Mouse (Mus musculus): ENCODE measurements around the gene Rrp1.

The Rrp1 gene

GRCm38 (mm10) chr10:78412319-78413151 is at the start of gene Rrp1:
Gene Rrp1 (minus strand): TSS chr10:78413043.
- DNase-seq, result peak; percentile 91 to 95

DNA sequence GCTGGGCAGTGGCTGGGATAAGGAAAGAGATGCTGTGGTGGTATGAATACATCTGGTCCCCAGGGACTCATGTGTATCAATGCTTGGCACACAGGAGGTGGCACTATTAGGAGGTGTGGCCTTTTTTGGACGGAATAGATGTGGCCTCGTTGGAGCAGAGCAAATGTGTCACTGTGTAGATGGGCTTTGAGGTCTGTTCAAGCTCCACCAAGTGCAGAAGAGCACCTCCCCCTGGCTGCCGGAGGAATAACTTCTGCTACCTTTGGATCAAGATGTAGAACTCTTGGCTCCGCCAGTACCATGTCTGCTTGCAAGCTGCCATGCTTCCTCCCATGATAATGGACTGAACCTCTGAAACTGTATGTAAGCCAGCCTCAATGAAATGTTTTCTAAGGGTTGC is 48.9 kb upstream of the Rrp1 start:
- DNase-seq, result no peak

GRCm38 (mm10) chr10:78460463-78460862 is 47.6 kb upstream of the Rrp1 start:
- DNase-seq, result peak; percentile 52 to 55

DNA sequence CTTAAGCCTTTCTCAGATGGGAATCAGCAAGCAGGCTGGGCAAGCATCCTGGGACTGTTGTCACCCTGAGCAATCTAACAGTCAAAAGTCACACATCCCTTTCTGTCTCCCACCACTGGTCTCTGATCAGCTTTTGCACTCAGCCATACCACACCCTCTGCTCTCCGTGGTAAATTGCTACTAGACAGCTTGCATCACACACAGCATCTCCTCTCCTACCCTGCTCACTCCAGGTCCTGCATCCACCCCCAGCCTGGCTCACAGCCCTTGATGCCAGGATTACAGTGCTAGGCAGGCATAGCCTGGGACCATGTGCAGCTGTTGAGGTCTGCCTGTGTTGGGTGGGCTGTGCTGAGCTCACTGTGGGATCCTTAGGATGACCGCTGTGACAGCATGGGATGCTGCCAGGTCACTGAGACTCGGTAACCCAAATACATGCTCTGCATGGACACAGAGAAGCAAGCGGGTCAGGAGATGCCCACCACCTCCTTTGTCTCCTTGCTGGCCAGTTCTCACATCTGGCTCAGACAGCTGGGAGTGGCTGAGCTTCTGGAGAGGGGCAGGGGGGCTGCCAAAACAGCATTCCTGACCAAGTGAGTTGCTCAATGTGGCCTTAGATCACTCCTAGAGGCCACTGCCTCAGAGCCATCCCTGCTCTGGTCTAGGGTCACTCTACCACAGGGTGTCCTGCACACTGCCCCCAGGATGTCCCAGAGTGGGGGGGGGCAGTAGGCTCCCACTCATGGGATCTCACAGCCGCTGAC is 45.7 kb upstream of the Rrp1 start:
- no peak for DNase-seq

DNA sequence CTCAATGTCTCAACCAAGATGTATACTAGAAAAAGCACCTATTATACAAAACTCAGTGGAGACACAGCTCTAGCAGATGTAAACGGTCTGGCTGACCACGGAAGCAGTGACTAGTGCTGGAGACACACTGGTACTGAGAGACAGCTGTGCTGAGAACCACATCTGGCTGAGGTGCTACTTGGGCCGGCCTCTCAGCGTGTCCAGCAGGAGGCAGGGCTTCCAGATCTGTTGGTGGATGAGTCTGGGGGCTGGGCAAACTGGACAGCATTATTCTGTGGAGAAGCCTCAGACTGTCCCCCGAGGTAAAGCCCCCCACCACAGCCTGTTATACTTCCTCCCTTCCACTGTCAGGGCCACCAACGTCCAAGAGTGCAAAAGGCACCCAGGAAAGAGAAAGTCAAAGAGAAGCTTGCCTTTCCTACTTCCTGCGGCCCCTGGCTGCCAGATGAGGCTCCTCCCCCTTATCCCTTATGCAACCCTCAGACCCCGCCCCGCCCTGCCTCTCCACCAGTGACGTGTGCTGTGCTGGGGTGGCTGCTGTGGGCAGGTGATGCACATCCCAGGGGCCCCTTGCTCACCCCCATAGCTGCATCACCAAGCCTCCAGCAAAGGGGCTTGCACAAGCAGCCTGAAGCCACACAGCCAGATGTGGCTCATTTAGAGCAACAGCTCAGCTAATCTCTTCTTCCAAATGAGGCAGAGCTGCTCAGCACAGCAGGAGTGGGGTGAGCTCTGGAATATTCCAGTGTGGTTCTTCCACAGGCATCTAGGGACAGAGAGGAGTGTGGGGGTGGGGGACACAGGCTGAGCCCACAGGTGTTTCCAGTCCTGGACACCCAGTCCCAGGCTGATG is 44.9 kb upstream of the Rrp1 start:
- peak; percentile 56 to 58 for DNase-seq

DNA sequence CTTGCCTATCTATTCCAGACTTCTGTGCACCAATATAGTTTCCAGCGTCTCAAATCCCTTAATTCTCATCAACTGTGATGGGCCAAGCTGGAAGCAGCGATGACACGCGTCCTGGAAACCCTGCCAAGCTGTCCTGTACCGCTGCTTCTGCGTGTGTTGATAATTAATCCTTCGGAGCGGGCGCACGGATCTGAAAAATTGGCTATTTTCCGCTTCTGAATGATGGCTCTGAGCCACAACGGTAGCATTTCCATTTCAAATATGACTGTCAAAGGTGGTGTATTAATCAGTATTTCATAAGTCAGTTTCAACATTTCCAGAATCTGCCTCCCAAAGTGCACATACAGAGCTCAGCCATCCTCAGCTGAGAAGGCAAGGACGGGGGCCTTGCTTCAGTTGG is 43.9 kb upstream of the Rrp1 start:
- no peak for DNase-seq

GRCm38 (mm10) chr10:78452641-78453040 is 39.8 kb upstream of the Rrp1 start:
- no peak for DNase-seq

DNA sequence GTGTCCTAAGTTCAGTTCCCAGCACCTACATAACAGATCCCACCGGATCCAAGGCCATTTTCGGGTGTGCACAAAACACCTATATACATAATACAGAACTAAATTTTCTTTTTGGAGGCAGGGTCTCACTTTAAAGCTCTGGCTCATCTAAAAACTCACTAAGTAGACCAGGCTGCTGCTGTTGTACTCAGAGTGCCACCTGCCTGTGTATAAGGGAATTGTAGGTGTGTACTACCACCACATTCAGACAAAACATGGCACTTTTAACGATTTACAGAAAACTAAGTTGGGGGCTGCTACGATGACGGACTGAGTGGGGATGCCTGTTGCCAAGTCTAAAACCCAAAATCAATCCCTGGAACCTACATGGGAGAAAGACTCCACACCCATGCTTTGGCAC is 37.9 kb upstream of the Rrp1 start:
- no peak for DNase-seq

DNA sequence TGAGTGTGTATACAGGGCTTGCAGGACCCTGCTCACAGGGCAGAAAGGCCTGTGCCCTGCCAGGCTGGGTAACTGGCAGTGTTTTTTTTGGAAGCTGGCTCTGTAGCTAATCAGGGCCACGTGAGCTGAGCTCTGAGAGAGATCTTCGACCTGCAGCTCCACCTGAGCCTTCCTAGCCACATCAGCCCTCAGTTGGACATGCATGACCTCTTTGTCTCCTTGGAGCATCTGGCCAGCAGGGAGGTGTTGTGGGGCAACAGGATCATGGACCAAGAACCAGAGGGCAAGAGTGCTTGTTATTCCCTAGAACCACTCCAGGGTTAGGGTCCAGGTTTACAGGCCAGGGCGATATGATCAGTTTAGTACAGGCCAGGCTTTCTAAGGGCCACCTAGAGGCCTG is 34.6 kb upstream of the Rrp1 start:
- DNase-seq, result peak in 1 of 2 experiments; percentile 70

- no peak for DNase-seq
Observed at GRCm38 (mm10) chr10:78446195-78446594, 33.4 kb upstream of the Rrp1 start.

DNA sequence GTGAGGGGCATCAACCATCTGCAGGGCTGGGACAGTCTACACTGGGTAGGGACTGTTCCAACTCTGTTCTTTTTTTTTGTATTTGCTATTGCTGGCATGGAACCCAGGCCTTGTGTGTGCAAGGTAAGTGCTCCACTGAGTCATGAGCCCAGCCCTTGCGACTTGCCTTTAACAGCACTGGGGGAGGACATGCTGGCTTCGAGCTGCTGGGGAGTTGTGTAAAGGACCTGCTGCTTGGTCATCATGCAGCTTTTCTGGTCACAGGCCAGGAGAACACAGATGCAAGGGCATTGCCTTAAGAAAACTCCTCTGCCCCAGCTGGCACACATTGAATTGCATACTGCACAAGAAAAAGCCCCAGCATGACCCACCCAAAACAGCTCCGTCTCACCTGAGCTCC is 29.4 kb upstream of the Rrp1 start:
- no peak for DNase-seq

DNA sequence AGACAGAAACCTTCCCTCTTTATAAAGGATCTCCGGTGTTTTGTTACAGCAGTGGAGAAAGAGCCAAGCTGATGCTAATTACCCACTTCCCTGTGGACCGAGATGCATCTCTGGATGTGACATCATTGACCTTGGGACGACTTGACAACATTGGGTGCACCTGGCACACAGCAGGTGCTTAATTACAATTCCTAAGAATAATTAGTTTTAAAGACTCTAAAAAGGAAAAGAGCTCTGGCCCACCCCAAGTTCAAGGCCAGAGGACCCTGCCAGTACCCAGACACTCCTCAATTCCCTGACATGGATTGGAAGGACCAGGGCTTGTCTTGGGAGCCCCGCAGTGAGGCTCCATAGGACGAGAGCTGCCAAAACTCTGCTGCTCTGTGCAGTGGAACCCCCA is 28.8 kb upstream of the Rrp1 start:
- DNase-seq, result no peak

GRCm38 (mm10) chr10:78440812-78441211 is 28.0 kb upstream of the Rrp1 start:
- no peak for DNase-seq

- no peak for DNase-seq
Observed at GRCm38 (mm10) chr10:78439990-78440389, 27.1 kb upstream of the Rrp1 start.

- no peak for DNase-seq
Observed at GRCm38 (mm10) chr10:78439550-78439949, 26.7 kb upstream of the Rrp1 start.

- DNase-seq, result peak; percentile 39 to 77
Observed at GRCm38 (mm10) chr10:78438094-78438493, 25.3 kb upstream of the Rrp1 start.

DNA sequence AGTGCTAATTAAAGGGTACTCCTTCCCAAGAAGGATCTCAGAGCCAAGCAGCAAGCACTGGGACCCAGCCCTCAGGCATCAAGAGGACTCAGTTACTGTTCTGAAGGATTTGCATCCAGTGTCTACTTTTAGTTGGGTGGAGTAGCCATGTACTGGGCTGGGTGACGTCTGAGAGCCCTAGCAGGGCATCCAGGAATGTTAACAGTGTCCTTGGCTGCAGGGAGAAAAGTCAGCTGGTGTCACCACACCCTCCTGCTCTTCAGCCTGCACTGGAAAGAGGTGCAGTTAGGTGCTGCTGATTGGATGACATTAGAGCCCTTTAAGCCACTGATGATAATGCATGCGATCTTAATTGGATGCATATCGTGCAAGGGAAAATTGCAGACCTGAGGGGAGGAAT is 20.0 kb upstream of the Rrp1 start:
- DNase-seq, result no peak

DNA sequence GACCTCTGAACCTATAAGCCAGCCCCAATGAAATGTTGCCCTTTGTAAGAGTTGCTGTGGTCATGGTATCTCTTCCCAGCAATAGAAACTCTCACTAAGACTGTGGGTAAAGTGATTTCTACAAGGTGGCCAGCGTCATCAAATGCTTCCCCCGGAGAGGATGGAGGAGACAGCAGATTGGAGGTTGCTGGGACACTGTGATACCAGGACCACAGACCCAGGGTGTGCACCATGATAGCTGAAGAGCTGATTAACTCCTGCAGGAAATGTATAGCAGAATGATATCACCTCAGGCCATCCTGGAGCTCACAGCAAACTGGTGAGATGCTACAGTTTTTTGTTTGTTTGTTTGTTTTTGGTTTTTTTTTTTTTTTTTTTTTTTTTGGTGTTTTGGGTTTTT is 16.9 kb upstream of the Rrp1 start:
- DNase-seq, result no peak

- DNase-seq, result no peak
Observed at GRCm38 (mm10) chr10:78429180-78429579, 16.3 kb upstream of the Rrp1 start.

DNA sequence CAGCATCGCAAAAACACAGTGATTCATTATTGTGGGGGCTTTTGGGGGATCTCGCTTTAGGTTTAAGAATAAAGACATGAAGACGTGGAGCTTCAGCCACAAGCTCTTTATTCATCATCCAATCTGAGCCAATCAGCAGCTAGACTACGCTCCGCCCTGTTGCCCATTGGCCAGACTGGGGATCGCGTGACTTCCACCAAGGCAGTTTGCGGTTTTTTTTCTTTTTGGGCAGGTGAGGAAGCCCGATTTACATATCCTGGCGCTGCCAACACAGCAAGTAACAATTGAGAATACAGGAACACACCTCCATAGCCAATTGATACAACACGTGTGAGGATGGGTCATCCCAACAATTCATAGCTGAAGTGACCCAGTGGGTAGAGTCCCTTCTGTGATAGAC is 15.2 kb upstream of the Rrp1 start:
- no peak for DNase-seq

GRCm38 (mm10) chr10:78426117-78426735 is 13.4 kb upstream of the Rrp1 start:
- DNase-seq, result peak in 1 of 2 experiments; percentile 17

DNA sequence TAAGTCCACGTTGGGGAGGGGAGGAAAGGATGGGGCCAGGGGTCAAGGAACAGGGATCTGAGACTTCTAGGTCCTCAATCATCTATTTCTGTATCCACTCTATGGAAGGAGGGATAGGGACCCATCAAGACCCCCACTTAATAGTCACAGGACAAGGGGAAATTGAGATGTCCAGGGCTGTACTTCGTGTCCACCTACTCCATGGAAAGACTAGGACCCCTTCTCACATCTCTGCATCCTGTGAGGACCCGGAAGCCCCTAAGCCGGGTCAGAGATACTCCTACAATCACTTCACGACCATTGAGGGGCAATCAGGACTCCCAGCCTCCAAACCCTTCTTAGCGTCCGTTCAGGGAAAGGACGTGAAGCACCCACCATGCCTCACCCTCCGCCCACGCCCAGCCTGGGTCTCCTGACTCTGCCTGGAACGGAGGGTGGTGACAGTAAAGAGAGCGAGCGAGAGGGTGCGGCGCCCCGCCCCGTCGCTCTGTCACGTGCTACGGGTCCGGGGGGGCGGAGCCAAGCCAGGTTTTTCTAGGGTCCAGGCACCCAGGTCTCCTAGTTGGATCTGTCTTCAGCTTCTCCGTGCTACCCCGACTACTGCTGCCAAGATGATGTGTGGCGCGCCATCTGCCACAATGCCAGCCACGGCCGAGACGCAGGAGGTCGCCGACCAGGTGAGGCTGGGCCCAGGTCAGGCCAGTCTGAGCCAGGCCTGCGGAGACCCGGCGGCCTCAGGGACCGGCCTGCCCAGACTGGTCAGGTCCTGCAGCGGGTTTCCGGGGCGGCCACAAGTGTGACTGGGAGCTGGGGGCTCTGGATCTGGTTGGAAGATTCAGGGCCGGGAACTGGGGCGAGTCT is 12.6 kb upstream of the Rrp1 start, which contains the start of gene Cstb:
Gene Cstb (plus strand): TSS at position 489 of the 861 bp plus-strand sequence.
- peak; percentile 78 to 84 for DNase-seq

Data from kidney, adult 8-10 months (tissue).